Mouse (Mus musculus): ENCODE results near the gene Rbp1. TPM values are rescaled to one million over a fixed set of nuclear protein-coding genes. Genes with fewer than 3 reads are reported as not detected.
A peak's percentile ranks its signal among the peaks of the same experiment; 100 is the strongest.

Gene Rbp1
- polyA plus RNA-seq, 1 experiment from 2014 or later: 45.7 TPM

GRCm38 (mm10) chr9:98401611-98402010 lies 21.1 kb upstream of the Rbp1 start:
- H3K4me1 ChIP-seq (replicated peaks; ENCODE audit: control insufficient read depth, insufficient read depth): no peaks in the 10 kb centered on the region
- WGBS: 77% methylated on average over 5 of the region's 5 CpGs

GRCm38 (mm10) chr9:98407771-98408170 lies 15.0 kb upstream of the Rbp1 start:
- H3K9ac ChIP-seq (ENCODE audit: low read length): no peak overlapping the region
- H3K4me1 ChIP-seq (replicated peaks; ENCODE audit: control insufficient read depth, insufficient read depth): no peaks in the 10 kb centered on the region
- no peak for ATAC-seq (ENCODE audit: low FRiP score, low TSS enrichment)
- WGBS: 64% methylated on average over 12 of the region's 12 CpGs
- H3K9me3 ChIP-seq (ENCODE audit: control insufficient read depth, low read length): no peaks in the 10 kb centered on the region
- no peak overlapping the region for H3K4me2 ChIP-seq (replicated peaks; ENCODE audit: low read depth)
- TF ChIP-seq EP300 (optimal IDR thresholded peaks at IDR 0.05): no peak
- TF ChIP-seq CTCF (IDR thresholded peaks at IDR 0.05; ENCODE audit: low read depth): no peak
- H3K27ac ChIP-seq (replicated peaks): no peak overlapping the region
- DNase-seq (ENCODE audit: low spot score): no peak
- no peaks in the 10 kb centered on the region for H3K27me3 ChIP-seq (ENCODE audit: control insufficient read depth, insufficient read depth, low read length)
- H3K36me3 ChIP-seq (ENCODE audit: control insufficient read depth, insufficient read depth, low read length): no peaks in the 10 kb centered on the region
- no peak overlapping the region for H3K4me3 ChIP-seq (ENCODE audit: low read depth, low read length)

More at GRCm38 (mm10) chr9:98401611-98402010, 21.1 kb upstream of the Rbp1 start:
- ATAC-seq (ENCODE audit: low FRiP score, low TSS enrichment) (no peak), DNase-seq (ENCODE audit: low spot score) (no peak)
- Histone ChIP-seq H3K9me3 (ENCODE audit: control insufficient read depth, low read length) (no peaks in the 10 kb centered on the region), H3K9ac (ENCODE audit: low read length) (no peak overlapping the region), H3K4me3 (ENCODE audit: low read depth, low read length) (no peak overlapping the region), H3K4me2 (replicated peaks; ENCODE audit: low read depth) (no peak overlapping the region), H3K27me3 (ENCODE audit: control insufficient read depth, insufficient read depth, low read length) (no peaks in the 10 kb centered on the region), H3K36me3 (ENCODE audit: control insufficient read depth, insufficient read depth, low read length) (no peaks in the 10 kb centered on the region), H3K27ac (replicated peaks) (no peak overlapping the region)
- TF ChIP-seq CTCF (IDR thresholded peaks at IDR 0.05; ENCODE audit: low read depth) (no peak), EP300 (optimal IDR thresholded peaks at IDR 0.05) (no peak)

- DNase-seq (ENCODE audit: low spot score) (peak; percentile 85), ATAC-seq (ENCODE audit: low FRiP score, low TSS enrichment) (peak; percentile 69)
- H3K4me3 ChIP-seq (ENCODE audit: low read depth, low read length): no peak overlapping the region
- no peak for TF ChIP-seq EP300 (optimal IDR thresholded peaks at IDR 0.05)
- TF ChIP-seq CTCF (IDR thresholded peaks at IDR 0.05; ENCODE audit: low read depth): peak; percentile 96
- H3K27me3 ChIP-seq (ENCODE audit: control insufficient read depth, insufficient read depth, low read length): no peaks in the 10 kb centered on the region
- no peaks in the 10 kb centered on the region for H3K9me3 ChIP-seq (ENCODE audit: control insufficient read depth, low read length)
- no peaks in the 10 kb centered on the region for H3K36me3 ChIP-seq (ENCODE audit: control insufficient read depth, insufficient read depth, low read length)
- no peak overlapping the region for H3K4me2 ChIP-seq (replicated peaks; ENCODE audit: low read depth)
- H3K9ac ChIP-seq (ENCODE audit: low read length): no peak overlapping the region
- no peak overlapping the region for H3K27ac ChIP-seq (replicated peaks)
- H3K4me1 ChIP-seq (replicated peaks; ENCODE audit: control insufficient read depth, insufficient read depth): no peaks in the 10 kb centered on the region
- 31% methylated on average over 3 of the region's 3 CpGs for WGBS
Measured at GRCm38 (mm10) chr9:98409137-98409536, 13.6 kb upstream of the Rbp1 start.

GRCm38 (mm10) chr9:98415427-98415826 lies 7.3 kb upstream of the Rbp1 start:
- no peak for TF ChIP-seq CTCF (IDR thresholded peaks at IDR 0.05; ENCODE audit: low read depth)
- TF ChIP-seq EP300 (optimal IDR thresholded peaks at IDR 0.05): no peak
- no peaks in the 10 kb centered on the region for H3K4me1 ChIP-seq (replicated peaks; ENCODE audit: control insufficient read depth, insufficient read depth)
- no peak overlapping the region for H3K27ac ChIP-seq (replicated peaks)
- H3K27me3 ChIP-seq (ENCODE audit: control insufficient read depth, insufficient read depth, low read length): no peaks in the 10 kb centered on the region
- H3K4me2 ChIP-seq (replicated peaks; ENCODE audit: low read depth): no peak overlapping the region
- no peaks in the 10 kb centered on the region for H3K9me3 ChIP-seq (ENCODE audit: control insufficient read depth, low read length)
- no peak overlapping the region for H3K4me3 ChIP-seq (ENCODE audit: low read depth, low read length)
- H3K9ac ChIP-seq (ENCODE audit: low read length): no peak overlapping the region
- no peaks in the 10 kb centered on the region for H3K36me3 ChIP-seq (ENCODE audit: control insufficient read depth, insufficient read depth, low read length)
- DNase-seq (ENCODE audit: low spot score): no peak
- ATAC-seq (ENCODE audit: low FRiP score, low TSS enrichment): no peak
- WGBS: 76% methylated on average over 4 of the region's 4 CpGs

GRCm38 (mm10) chr9:98417919-98418318 lies 4.8 kb upstream of the Rbp1 start:
- no peaks in the 10 kb centered on the region for H3K36me3 ChIP-seq (ENCODE audit: control insufficient read depth, insufficient read depth, low read length)
- peak; percentile 51 for DNase-seq (ENCODE audit: low spot score)
- 43% methylated on average over 7 of the region's 7 CpGs for WGBS
- H3K4me3 ChIP-seq (ENCODE audit: low read depth, low read length): no peak overlapping the region
- no peaks in the 10 kb centered on the region for H3K27me3 ChIP-seq (ENCODE audit: control insufficient read depth, insufficient read depth, low read length)
- no peak overlapping the region for H3K9ac ChIP-seq (ENCODE audit: low read length)
- H3K27ac ChIP-seq (replicated peaks): no peak overlapping the region
- ATAC-seq (ENCODE audit: low FRiP score, low TSS enrichment): peak; percentile 61; the same call in 1 of the 2 replicates
- H3K4me2 ChIP-seq (replicated peaks; ENCODE audit: low read depth): no peak overlapping the region
- H3K9me3 ChIP-seq (ENCODE audit: control insufficient read depth, low read length): no peaks in the 10 kb centered on the region
- H3K4me1 ChIP-seq (replicated peaks; ENCODE audit: control insufficient read depth, insufficient read depth): no peaks in the 10 kb centered on the region
- no peak for TF ChIP-seq EP300 (optimal IDR thresholded peaks at IDR 0.05)
- peak; percentile 89 for TF ChIP-seq CTCF (IDR thresholded peaks at IDR 0.05; ENCODE audit: low read depth)

GRCm38 (mm10) chr9:98418346-98418745 lies 4.4 kb upstream of the Rbp1 start:
- H3K27ac ChIP-seq (replicated peaks): no peak overlapping the region
- no peaks in the 10 kb centered on the region for H3K36me3 ChIP-seq (ENCODE audit: control insufficient read depth, insufficient read depth, low read length)
- WGBS: 66% methylated on average over 3 of the region's 3 CpGs
- no peak overlapping the region for H3K4me3 ChIP-seq (ENCODE audit: low read depth, low read length)
- H3K9ac ChIP-seq (ENCODE audit: low read length): no peak overlapping the region
- H3K9me3 ChIP-seq (ENCODE audit: control insufficient read depth, low read length): no peaks in the 10 kb centered on the region
- DNase-seq (ENCODE audit: low spot score): no peak
- no peak overlapping the region for H3K4me2 ChIP-seq (replicated peaks; ENCODE audit: low read depth)
- H3K27me3 ChIP-seq (ENCODE audit: control insufficient read depth, insufficient read depth, low read length): no peaks in the 10 kb centered on the region
- H3K4me1 ChIP-seq (replicated peaks; ENCODE audit: control insufficient read depth, insufficient read depth): no peaks in the 10 kb centered on the region
- ATAC-seq (ENCODE audit: low FRiP score, low TSS enrichment): 0 out of 2 replicates have a peak, but pooled peaks have one; percentile 11
- TF ChIP-seq CTCF (IDR thresholded peaks at IDR 0.05; ENCODE audit: low read depth) (no peak), EP300 (optimal IDR thresholded peaks at IDR 0.05) (no peak)

All from stomach, postnatal 0 days (tissue).